Mouse (Mus musculus) G1E (cell line): ENCODE data around the gene Pi4k2a.

Experiments
- CTCF ChIP-seq: IDR thresholded peaks from 2 replicates; pipeline ENCODE4 v1.5.1; 2012; ENCODE audit warnings: low read depth, low read length, inconsistent platforms, mixed read lengths
- TAL1 ChIP-seq: conservative IDR thresholded peaks from 2 replicates; pipeline ENCODE4 v1.6.1; 2012; ENCODE audit warnings: low read depth, low read length, inconsistent platforms, mixed read lengths

DNA sequence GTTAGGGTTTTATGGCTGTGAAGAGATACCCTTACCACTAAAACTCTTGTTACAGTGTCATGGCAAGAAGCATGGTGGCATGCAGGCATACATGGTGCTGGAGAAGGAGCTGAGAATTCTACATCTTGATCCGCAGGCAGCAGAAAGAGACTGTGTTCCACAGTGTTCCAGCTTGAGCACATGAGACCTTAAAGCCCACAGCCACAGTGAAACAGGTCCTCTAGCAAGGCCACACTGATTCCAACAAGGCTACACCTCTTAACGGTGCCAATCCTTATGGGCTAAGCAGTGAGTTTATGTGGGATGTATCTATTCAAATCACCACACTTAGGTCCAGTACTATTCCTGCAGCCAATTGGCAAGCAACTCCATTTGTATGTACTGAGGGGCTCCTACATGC is 55.5 kb downstream of the Pi4k2a start:
- TF ChIP-seq TAL1 (no peak), CTCF (no peak)
